Mouse (Mus musculus): ENCODE measurements around the gene Fcho2. TPM values are rescaled to one million over a fixed set of nuclear protein-coding genes. Genes with fewer than 3 reads are reported as not detected.
"Not testable (repeated sequence)": the region's sequence is repeated elsewhere in the genome, so short reads cannot be mapped to it uniquely, and the experiment has no call there.

Gene Fcho2
- polyA plus RNA-seq, 1 experiment from 2014 or later, result 42.7 TPM

DNA sequence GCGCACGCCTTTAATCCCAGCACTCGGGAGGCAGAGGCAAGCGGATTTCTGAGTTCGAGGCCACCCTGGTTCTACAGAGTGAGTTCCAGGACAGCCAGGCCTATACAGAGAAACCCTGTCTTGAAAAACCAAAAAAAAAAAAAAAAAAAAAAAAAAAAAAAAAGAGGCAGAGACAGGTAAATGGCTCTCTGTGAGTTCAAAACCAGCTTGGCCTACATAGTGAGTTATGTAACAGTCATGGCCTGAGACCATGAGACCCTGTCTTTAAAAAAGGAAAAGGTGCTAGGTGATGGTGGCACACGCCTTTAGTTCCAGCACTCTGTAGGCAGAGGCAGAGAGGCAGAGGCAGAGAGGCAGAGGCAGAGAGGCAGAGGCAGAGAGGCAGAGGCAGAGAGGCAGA is 13.8 kb upstream of the Fcho2 start:
- H3K9me3 ChIP-seq (replicated peaks; ENCODE audit: control insufficient read depth, low read length); H3K4me1 ChIP-seq (ENCODE audit: control insufficient read depth, insufficient read depth, low read length); H3K27ac ChIP-seq (ENCODE audit: low read length); H3K27me3 ChIP-seq (ENCODE audit: control insufficient read depth, insufficient read depth, low read length); H3K4me3 ChIP-seq (replicated peaks; ENCODE audit: low read length); ATAC-seq (ENCODE audit: insufficient read depth, low FRiP score); H3K4me2 ChIP-seq (ENCODE audit: low read depth, low read length); H3K36me3 ChIP-seq (ENCODE audit: control insufficient read depth, insufficient read depth, low read length); H3K9ac ChIP-seq (ENCODE audit: low read length): not testable (repeated sequence)
- 95% methylated on average over 6 of the region's 6 CpGs for WGBS

DNA sequence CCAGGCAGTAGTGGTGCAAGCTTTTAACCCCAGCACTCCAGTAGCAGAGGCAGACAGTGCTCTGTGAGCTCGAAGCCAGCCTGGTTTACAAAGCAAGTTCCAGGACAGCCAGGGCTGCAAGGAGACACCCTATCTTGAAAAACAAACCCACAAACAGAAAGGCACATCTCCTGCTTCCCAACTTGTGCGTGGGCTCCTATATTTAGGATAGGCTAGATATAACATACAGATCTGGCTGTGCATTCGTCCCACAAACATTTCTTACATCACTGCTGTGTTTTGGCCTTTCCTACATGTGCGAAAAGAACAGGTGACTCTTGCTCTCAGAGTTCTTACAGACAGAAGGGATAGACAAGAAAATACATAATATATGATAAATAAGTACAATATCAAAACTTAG is 10.3 kb upstream of the Fcho2 start:
- H3K27ac ChIP-seq (ENCODE audit: low read length), result no peak overlapping the region
- no peaks in the 10 kb centered on the region for H3K9me3 ChIP-seq (replicated peaks; ENCODE audit: control insufficient read depth, low read length)
- no peaks in the 10 kb centered on the region for H3K4me1 ChIP-seq (ENCODE audit: control insufficient read depth, insufficient read depth, low read length)
- H3K36me3 ChIP-seq (ENCODE audit: control insufficient read depth, insufficient read depth, low read length), result no peaks in the 10 kb centered on the region
- no peak overlapping the region for H3K4me2 ChIP-seq (ENCODE audit: low read depth, low read length)
- 75% methylated on average over 4 of the region's 4 CpGs for WGBS
- H3K27me3 ChIP-seq (ENCODE audit: control insufficient read depth, insufficient read depth, low read length), result no peaks in the 10 kb centered on the region
- no peak overlapping the region for H3K4me3 ChIP-seq (replicated peaks; ENCODE audit: low read length)
- ATAC-seq (ENCODE audit: insufficient read depth, low FRiP score), result no peak
- H3K9ac ChIP-seq (ENCODE audit: low read length), result no peak overlapping the region

- H3K4me1 ChIP-seq (ENCODE audit: control insufficient read depth, insufficient read depth, low read length), result peaks cover 5% of the 10 kb centered on the region; the same call in 1 of the 2 replicates
- WGBS, result 52% methylated on average over 2 of the region's 2 CpGs
- H3K9ac ChIP-seq (ENCODE audit: low read length), result no peak overlapping the region
- peak overlapping the region; percentile 48; the same call in 1 of the 2 replicates for H3K27ac ChIP-seq (ENCODE audit: low read length)
- ATAC-seq (ENCODE audit: insufficient read depth, low FRiP score), result no peak
- no peaks in the 10 kb centered on the region for H3K27me3 ChIP-seq (ENCODE audit: control insufficient read depth, insufficient read depth, low read length)
- H3K4me2 ChIP-seq (ENCODE audit: low read depth, low read length), result no peak overlapping the region
- no peaks in the 10 kb centered on the region for H3K9me3 ChIP-seq (replicated peaks; ENCODE audit: control insufficient read depth, low read length)
- H3K36me3 ChIP-seq (ENCODE audit: control insufficient read depth, insufficient read depth, low read length), result no peaks in the 10 kb centered on the region
- H3K4me3 ChIP-seq (replicated peaks; ENCODE audit: low read length), result no peak overlapping the region
Measured at GRCm38 (mm10) chr13:98819094-98819493, 3.8 kb upstream of the Fcho2 start.

GRCm38 (mm10) chr13:98818205-98818604 is 3.0 kb upstream of the Fcho2 start:
- Histone ChIP-seq H3K27me3 (ENCODE audit: control insufficient read depth, insufficient read depth, low read length) (no peaks in the 10 kb centered on the region), H3K27ac (ENCODE audit: low read length) (no peak overlapping the region), H3K4me3 (replicated peaks; ENCODE audit: low read length) (no peak overlapping the region), H3K4me1 (ENCODE audit: control insufficient read depth, insufficient read depth, low read length) (peaks cover 5% of the 10 kb centered on the region; the same call in 1 of the 2 replicates), H3K4me2 (ENCODE audit: low read depth, low read length) (no peak overlapping the region), H3K9me3 (replicated peaks; ENCODE audit: control insufficient read depth, low read length) (no peaks in the 10 kb centered on the region), H3K9ac (ENCODE audit: low read length) (no peak overlapping the region), H3K36me3 (ENCODE audit: control insufficient read depth, insufficient read depth, low read length) (no peaks in the 10 kb centered on the region)
- no peak for ATAC-seq (ENCODE audit: insufficient read depth, low FRiP score)
- WGBS, result 71% methylated on average over 4 of the region's 4 CpGs

- Histone ChIP-seq H3K27ac (ENCODE audit: low read length) (no peak overlapping the region), H3K9me3 (replicated peaks; ENCODE audit: control insufficient read depth, low read length) (no peaks in the 10 kb centered on the region), H3K9ac (ENCODE audit: low read length) (no peak overlapping the region), H3K27me3 (ENCODE audit: control insufficient read depth, insufficient read depth, low read length) (no peaks in the 10 kb centered on the region), H3K4me3 (replicated peaks; ENCODE audit: low read length) (no peak overlapping the region), H3K4me1 (ENCODE audit: control insufficient read depth, insufficient read depth, low read length) (peaks cover 5% of the 10 kb centered on the region; the same call in 1 of the 2 replicates), H3K36me3 (ENCODE audit: control insufficient read depth, insufficient read depth, low read length) (no peaks in the 10 kb centered on the region), H3K4me2 (ENCODE audit: low read depth, low read length) (no peak overlapping the region)
- WGBS, result 42% methylated on average over 4 of the region's 4 CpGs
- no peak for ATAC-seq (ENCODE audit: insufficient read depth, low FRiP score)
Measured at GRCm38 (mm10) chr13:98817766-98818165, 2.5 kb upstream of the Fcho2 start.

DNA sequence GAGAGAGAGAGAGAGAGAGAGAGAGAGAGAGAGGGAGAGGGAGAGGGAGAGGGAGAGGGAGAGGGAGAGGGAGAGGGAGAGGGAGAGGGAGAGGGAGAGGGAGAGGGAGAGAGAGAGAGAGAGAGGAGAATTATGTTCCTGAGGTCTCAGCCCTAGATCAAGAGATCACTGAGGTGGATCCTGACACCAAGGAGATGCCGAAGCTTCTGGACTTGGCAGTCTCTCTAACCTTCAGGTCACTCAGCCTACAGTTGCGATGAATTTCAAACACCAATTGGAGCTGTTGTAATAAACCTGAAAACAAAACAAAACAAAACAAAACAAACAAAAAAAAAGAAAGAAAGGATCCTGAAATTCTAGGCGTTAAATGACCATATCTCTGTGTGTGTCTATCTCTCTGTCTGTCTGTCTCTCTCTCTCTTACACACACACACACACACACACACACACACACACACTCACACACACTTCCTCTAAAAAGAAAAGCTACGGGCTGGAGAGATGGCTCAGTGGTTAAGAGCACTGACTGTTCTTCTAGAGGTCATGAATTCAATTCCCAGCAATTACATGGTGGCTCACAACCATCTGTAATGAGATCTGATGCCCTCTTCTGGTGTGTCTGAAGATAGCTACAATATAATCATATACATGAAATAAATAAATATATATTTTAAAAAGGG is 1.9 kb upstream of the Fcho2 start:
- not testable (repeated sequence) for H3K9ac ChIP-seq (ENCODE audit: low read length); H3K4me1 ChIP-seq (ENCODE audit: control insufficient read depth, insufficient read depth, low read length); H3K27me3 ChIP-seq (ENCODE audit: control insufficient read depth, insufficient read depth, low read length); H3K9me3 ChIP-seq (replicated peaks; ENCODE audit: control insufficient read depth, low read length); ATAC-seq (ENCODE audit: insufficient read depth, low FRiP score); H3K4me3 ChIP-seq (replicated peaks; ENCODE audit: low read length); H3K36me3 ChIP-seq (ENCODE audit: control insufficient read depth, insufficient read depth, low read length); H3K27ac ChIP-seq (ENCODE audit: low read length); H3K4me2 ChIP-seq (ENCODE audit: low read depth, low read length)
- WGBS, result 72% methylated on average over 4 of the region's 4 CpGs

GRCm38 (mm10) chr13:98816571-98816970 is 1.3 kb upstream of the Fcho2 start:
- Histone ChIP-seq H3K36me3 (ENCODE audit: control insufficient read depth, insufficient read depth, low read length) (no peaks in the 10 kb centered on the region), H3K9ac (ENCODE audit: low read length) (no peak overlapping the region), H3K4me2 (ENCODE audit: low read depth, low read length) (no peak overlapping the region), H3K4me1 (ENCODE audit: control insufficient read depth, insufficient read depth, low read length) (peaks cover 5% of the 10 kb centered on the region; the same call in 1 of the 2 replicates), H3K4me3 (replicated peaks; ENCODE audit: low read length) (no peak overlapping the region), H3K27ac (ENCODE audit: low read length) (no peak overlapping the region), H3K9me3 (replicated peaks; ENCODE audit: control insufficient read depth, low read length) (no peaks in the 10 kb centered on the region), H3K27me3 (ENCODE audit: control insufficient read depth, insufficient read depth, low read length) (no peaks in the 10 kb centered on the region)
- ATAC-seq (ENCODE audit: insufficient read depth, low FRiP score), result no peak
- 83% methylated on average over 9 of the region's 9 CpGs for WGBS

- Histone ChIP-seq H3K4me2 (ENCODE audit: low read depth, low read length) (peak overlapping the region; percentile 67), H3K36me3 (ENCODE audit: control insufficient read depth, insufficient read depth, low read length) (no peaks in the 10 kb centered on the region), H3K4me3 (replicated peaks; ENCODE audit: low read length) (peak overlapping the region; percentile 73), H3K27ac (ENCODE audit: low read length) (peak overlapping the region; percentile 99), H3K27me3 (ENCODE audit: control insufficient read depth, insufficient read depth, low read length) (no peaks in the 10 kb centered on the region), H3K4me1 (ENCODE audit: control insufficient read depth, insufficient read depth, low read length) (peaks cover 7% of the 10 kb centered on the region), H3K9ac (ENCODE audit: low read length) (peak overlapping the region; percentile 96), H3K9me3 (replicated peaks; ENCODE audit: control insufficient read depth, low read length) (no peaks in the 10 kb centered on the region)
- peak; percentile 12; the same call in 1 of the 2 replicates for ATAC-seq (ENCODE audit: insufficient read depth, low FRiP score)
- under 1% methylated on average over 80 of the region's 81 CpGs for WGBS
Measured at GRCm38 (mm10) chr13:98814275-98815040, 791 bp downstream of the Fcho2 start.

- Histone ChIP-seq H3K4me2 (ENCODE audit: low read depth, low read length) (peak overlapping the region; percentile 67), H3K4me1 (ENCODE audit: control insufficient read depth, insufficient read depth, low read length) (peaks cover 7% of the 10 kb centered on the region), H3K9ac (ENCODE audit: low read length) (peak overlapping the region; percentile 96), H3K9me3 (replicated peaks; ENCODE audit: control insufficient read depth, low read length) (no peaks in the 10 kb centered on the region), H3K36me3 (ENCODE audit: control insufficient read depth, insufficient read depth, low read length) (no peaks in the 10 kb centered on the region), H3K4me3 (replicated peaks; ENCODE audit: low read length) (peak overlapping the region; percentile 73), H3K27me3 (ENCODE audit: control insufficient read depth, insufficient read depth, low read length) (no peaks in the 10 kb centered on the region), H3K27ac (ENCODE audit: low read length) (peak overlapping the region; percentile 99)
- 23% methylated on average over 12 of the region's 12 CpGs for WGBS
- ATAC-seq (ENCODE audit: insufficient read depth, low FRiP score), result no peak
Measured at GRCm38 (mm10) chr13:98813596-98814274, 1.5 kb downstream of the Fcho2 start.

Data from stomach, embryonic 16.5 days (tissue).